Mouse (Mus musculus): ENCODE results near the gene Dppa3.

Gene Dppa3

DNA sequence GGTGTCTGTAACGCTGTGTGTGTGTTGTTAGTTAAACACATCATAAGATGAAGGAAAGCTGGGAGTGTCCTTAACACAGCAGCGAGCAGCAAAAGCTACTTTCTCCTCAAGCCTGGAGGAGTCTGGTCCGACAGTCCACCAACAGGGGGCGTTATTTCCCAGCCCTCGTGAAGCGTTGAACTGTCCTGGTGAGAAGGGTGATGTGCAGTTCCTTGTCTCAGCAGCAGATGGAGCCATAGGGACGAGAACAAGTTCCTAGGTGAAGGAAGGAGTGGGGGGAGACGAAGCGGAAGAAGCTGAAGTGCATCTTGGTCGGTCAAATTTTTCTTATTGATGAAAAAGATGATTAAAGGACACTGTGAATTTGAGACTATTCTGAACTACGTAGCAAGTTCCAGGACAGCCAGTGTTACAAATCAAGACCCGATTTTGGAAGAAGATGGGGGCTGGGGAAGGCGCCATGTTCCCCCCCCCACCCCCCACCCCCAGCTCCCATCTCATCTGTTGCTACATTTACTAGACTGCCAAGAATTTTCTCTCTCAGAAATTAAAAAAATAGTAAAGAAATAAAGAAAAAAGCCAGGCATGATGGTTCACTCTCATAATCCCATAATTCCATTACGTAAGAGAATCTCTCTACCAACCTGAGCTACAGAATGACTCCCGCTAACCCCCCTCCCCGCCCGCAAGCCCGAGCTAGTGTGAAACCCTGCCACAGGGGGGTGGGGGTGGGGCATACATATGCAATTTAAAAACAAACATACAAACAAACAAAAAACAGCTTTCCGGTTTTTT lies 43.4 kb downstream of the Dppa3 start:
- DNase-seq (ENCODE audit: low spot score), result peak; percentile 90

DNA sequence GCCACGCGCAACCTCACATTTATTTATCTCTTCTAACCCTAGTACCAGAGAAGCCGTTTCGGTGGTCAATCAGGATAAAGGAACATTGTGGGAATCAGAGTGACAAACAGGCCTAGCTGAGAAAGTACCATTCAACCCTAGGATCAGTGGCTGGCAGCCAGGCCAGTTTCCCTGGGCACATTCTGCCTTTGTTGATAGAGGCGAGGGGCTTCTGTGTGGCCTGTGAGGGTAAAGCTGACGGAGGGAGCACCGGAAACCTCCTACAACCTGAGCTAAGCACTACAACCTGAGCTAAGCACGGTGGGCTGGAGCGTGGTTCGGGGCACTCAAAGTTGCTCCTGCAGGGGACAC lies 44.0 kb downstream of the Dppa3 start:
- no peak for DNase-seq (ENCODE audit: low spot score)

DNA sequence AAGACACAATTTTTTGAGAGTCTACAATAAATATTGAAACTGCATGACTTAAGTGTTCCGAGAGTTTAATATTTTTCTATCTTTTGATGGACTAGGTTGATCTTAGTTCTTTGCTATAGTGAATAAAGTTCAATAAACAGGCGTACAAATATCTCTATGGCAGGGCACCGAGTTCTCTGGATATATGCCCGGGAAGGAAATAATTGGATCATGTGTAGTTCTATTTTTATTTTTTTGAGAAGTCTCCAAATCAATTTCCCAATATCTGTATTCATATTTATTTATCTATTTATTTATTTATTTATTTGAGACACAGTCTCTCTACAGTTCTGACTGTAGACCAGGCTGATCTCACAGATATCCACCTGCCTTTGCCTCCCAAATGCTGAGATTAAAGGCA lies 44.6 kb downstream of the Dppa3 start:
- DNase-seq (ENCODE audit: low spot score), result no peak

DNA sequence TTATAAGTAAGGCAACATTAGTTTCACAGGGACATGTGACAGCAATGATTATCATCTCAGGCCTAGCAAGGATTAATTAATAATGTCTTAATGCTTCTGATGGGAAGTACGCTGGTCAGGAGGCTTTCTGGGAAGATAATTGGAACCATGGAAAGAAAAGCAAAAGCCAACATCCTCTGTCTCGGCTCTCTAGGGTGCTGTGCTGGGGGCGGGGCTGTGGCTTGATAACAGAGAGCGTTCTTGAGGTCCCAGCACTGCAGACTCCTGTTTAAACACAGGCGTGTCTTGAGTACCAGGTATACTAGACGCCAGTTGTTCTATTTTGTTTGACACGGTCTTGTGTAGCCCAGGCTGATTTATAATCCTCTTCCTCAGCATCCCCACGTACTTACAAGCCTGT lies 46.5 kb downstream of the Dppa3 start:
- DNase-seq (ENCODE audit: low spot score), result no peak
